Mouse (Mus musculus): ENCODE data around the gene Mcf2l. TPM values are rescaled to one million over a fixed set of nuclear protein-coding genes. Genes with fewer than 3 reads are reported as not detected.
A peak's percentile ranks its signal among the peaks of the same experiment; 100 is the strongest.

Mcf2l gene
- total RNA-seq, 2 experiments from 2014 or later = 212 to 231 TPM

- DNase-seq (ENCODE audit: low spot score in 2 of 2) = peak in 1 of 2 experiments; percentile 32
Measured at GRCm38 (mm10) chr8:12947604-12948573, 74.3 kb downstream of the Mcf2l start.

- DNase-seq (ENCODE audit: low spot score in 2 of 2) = no peak
Measured at GRCm38 (mm10) chr8:12948574-12948961, 75.0 kb downstream of the Mcf2l start.

GRCm38 (mm10) chr8:12951051-12951630 lies 77.5 kb downstream of the Mcf2l start:
- no peak for DNase-seq (ENCODE audit: low spot score in 2 of 2)

- no peak for DNase-seq (ENCODE audit: low spot score in 2 of 2)
Measured at GRCm38 (mm10) chr8:12952699-12953098, 79.1 kb downstream of the Mcf2l start.

GRCm38 (mm10) chr8:12955362-12955879 lies 81.8 kb downstream of the Mcf2l start:
- no peak for DNase-seq (ENCODE audit: low spot score in 2 of 2)

- DNase-seq (ENCODE audit: low spot score in 2 of 2) = no peak
Measured at GRCm38 (mm10) chr8:12955880-12956279, 82.3 kb downstream of the Mcf2l start.

GRCm38 (mm10) chr8:12956941-12957340 lies 83.3 kb downstream of the Mcf2l start:
- DNase-seq (ENCODE audit: low spot score in 2 of 2) = no peak

- DNase-seq (ENCODE audit: low spot score in 2 of 2) = no peak
Measured at GRCm38 (mm10) chr8:12957419-12957818, 83.8 kb downstream of the Mcf2l start.

- no peak for DNase-seq (ENCODE audit: low spot score in 2 of 2)
Measured at GRCm38 (mm10) chr8:12960609-12961008, 87.0 kb downstream of the Mcf2l start.

- DNase-seq (ENCODE audit: low spot score in 2 of 2) = no peak
Measured at GRCm38 (mm10) chr8:12961211-12961610, 87.6 kb downstream of the Mcf2l start.

GRCm38 (mm10) chr8:12961821-12962534 lies 88.4 kb downstream of the Mcf2l start:
- no peak for DNase-seq (ENCODE audit: low spot score in 2 of 2)

GRCm38 (mm10) chr8:12962541-12963380 lies 89.2 kb downstream of the Mcf2l start:
- DNase-seq (ENCODE audit: low spot score in 2 of 2) = no peak

- DNase-seq (ENCODE audit: low spot score in 2 of 2) = no peak
Measured at GRCm38 (mm10) chr8:12976290-12976689, 102.7 kb downstream of the Mcf2l start.

GRCm38 (mm10) chr8:12976723-12977122 lies 103.1 kb downstream of the Mcf2l start:
- DNase-seq (ENCODE audit: low spot score in 2 of 2) = no peak

GRCm38 (mm10) chr8:12977325-12977724 lies 103.7 kb downstream of the Mcf2l start:
- no peak for DNase-seq (ENCODE audit: low spot score in 2 of 2)

GRCm38 (mm10) chr8:12978308-12978707 lies 104.7 kb downstream of the Mcf2l start:
- no peak for DNase-seq (ENCODE audit: low spot score in 2 of 2)

GRCm38 (mm10) chr8:12978726-12979125 lies 105.1 kb downstream of the Mcf2l start:
- peak in 1 of 2 experiments; percentile 62 for DNase-seq (ENCODE audit: low spot score in 2 of 2)

- peak; percentile 90 to 95 for DNase-seq (ENCODE audit: low spot score in 2 of 2)
Measured at GRCm38 (mm10) chr8:12983681-12984467, 110.3 kb downstream of the Mcf2l start.

GRCm38 (mm10) chr8:12984601-12985243 lies 111.1 kb downstream of the Mcf2l start:
- DNase-seq (ENCODE audit: low spot score in 2 of 2) = no peak
